Mouse (Mus musculus) left cerebral cortex, adult 9 months (tissue): ENCODE results near the gene Mei4.

Experiments used
- DNase-seq, 2 experiments: peaks; one replicate each; pipeline ENCODE4 v3.0.0; 2022; ENCODE audit warnings: low spot score in 2 of 2

Mei4 gene

DNA sequence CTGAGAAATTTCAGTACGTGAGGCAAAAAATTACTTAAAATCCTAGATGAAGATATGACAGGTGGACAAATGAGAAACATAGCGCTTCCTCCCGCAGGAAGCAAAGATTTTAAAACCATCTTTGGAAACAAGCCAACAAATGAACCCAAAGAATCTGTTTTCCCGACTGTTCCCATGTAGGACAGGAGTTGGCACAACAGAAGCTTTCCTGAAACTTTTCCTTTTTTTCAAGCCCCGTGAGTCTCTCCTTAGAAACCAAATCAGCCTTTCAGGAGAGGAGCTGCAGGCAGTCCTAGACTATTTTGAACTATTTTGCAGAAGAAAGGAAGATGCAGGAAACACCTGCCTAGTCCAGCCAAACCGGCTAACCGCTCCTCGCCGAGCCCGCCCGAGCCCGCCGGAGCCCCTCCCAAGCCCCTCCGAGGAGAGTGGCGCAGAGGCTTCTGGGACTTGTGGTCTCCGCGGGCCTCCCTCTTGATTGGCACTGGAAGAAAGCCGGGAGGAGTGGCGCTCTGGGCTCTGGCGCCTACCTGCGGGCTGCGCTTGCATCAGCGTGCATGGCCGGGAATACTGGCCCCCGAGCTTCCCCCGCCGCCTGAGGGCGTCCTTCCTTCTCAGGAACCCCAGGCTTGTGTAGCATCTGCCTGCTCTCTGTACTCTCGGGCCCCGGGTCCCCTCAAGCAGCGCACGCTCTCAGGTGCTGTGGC is at the start of gene Mei4:
Gene Mei4 (plus strand): TSS at position 490 of the 707 bp plus-strand sequence.
- peak; percentile 65 to 84 for DNase-seq

DNA sequence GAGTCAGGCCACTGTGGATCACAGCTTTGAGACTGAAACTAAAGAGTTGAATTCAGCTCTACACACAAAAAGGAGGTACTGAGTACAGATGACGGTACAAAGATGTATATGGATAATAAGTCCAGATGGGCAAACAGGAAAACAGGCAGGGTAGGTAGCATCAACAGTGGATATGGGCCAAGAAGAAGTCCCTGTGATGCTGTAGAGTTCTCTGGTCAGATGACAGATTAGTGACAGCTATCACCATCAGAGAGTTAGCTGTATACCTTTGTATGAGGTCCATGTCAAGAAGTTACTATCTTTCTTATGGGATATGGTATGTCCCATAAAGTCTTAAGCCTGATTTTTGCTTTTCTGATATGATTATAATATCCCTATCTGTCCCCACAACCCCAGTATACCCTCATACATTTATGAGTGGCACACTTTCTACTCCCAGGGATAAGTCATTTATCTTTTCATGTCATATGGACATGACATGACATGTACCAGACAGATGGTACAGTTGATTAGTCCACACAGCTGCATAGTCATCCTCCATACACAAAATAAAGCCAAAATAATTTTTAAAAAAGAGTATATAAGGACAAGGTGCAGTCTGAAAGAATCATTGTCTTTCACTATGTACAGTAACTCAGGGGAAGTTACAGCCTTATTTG is 43.6 kb upstream of the Mei4 start:
- no peak for DNase-seq

DNA sequence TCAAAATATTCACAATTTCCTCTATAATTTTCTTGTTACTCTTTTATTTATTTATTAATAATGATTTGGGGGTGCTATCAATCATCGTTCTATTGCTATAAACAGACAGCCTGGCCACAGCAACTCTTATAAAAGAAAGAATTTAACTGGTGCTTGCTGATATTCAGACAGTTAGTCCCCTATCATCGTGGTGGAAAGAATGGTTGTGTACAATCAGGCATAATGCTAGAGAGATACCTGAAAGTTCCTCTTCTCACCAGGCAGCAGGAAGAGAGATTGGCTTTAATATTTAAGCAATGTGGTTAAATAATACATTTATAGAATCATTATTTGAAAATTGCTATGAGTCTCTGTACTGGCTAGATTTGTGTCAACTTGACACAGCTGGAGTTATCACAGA is 35.9 kb upstream of the Mei4 start:
- DNase-seq = no peak

DNA sequence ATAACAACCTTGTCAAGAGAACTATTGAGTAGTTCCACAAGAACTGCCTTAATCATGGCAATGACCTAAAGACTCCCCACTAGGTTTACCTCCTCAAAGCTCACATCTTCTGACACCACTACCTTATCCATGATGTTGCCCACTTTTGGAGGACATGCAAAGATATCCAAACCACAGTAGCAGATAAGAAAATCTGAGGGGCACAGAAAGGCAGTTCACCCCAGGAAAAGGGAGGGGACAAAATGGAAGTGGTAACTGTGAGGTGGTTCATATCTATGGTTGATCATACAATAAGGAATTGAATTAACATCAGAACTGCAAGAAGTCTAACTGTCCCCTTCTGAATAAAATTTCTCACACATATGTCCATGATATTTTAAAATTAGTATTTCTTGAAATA is 29.4 kb upstream of the Mei4 start:
- DNase-seq = no peak

DNA sequence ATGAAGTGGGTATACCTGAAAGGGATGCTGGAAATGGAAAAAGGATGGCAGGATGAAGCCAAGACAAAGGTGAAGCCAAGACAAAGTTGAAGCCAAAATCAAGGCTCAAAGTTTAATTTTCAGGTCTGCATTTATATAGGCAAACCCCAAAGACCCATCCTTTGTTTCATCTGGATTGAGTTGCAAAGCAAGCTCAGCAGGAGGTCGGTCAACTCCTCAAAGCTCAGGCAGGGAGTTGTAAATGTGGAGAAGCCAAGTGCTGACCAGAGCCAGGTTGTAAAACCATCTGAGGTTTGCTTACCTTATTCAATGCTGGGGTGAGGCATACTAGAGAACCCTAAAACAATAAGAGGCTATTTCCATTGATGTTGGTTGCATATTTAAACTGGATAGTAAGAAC is 4.6 kb upstream of the Mei4 start:
- DNase-seq = no peak

DNA sequence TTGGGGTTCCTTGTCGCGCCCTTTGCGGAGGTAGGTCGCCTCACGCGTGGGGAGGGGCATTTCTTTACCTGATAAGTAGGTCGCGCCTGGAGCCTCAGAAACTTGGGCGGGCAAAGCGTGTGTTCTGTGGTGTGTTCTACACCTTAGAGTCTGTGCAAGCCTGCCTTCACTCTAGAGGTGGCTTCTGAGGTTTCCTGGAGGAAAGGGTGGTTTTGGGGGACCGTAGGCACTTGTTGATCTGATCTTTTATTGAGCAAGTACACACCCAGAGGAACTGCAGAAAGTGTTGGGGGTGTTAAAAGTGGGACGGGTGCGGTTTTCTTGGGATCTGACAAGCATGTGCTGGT is 391 bp downstream of the Mei4 start:
- peak; percentile 3 to 4 for DNase-seq

DNA sequence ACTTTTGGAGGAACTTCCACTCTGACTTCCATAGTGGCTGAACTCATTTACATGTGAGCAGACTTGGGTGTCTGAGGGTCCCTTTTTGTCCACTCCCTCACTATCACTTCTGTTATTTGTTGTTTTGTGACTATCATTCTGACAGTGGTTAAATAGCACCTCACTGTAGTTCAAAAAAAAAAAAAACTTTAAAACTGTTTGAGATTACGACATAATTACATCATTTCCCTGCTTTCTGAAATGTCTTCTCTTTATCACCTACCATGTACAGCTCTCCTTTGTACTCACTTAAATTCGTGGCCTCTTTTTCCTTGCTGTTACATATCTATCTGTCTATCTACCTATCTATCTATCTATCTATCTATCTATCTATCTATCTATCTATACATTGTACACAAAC is 2.6 kb downstream of the Mei4 start:
- DNase-seq = no peak

DNA sequence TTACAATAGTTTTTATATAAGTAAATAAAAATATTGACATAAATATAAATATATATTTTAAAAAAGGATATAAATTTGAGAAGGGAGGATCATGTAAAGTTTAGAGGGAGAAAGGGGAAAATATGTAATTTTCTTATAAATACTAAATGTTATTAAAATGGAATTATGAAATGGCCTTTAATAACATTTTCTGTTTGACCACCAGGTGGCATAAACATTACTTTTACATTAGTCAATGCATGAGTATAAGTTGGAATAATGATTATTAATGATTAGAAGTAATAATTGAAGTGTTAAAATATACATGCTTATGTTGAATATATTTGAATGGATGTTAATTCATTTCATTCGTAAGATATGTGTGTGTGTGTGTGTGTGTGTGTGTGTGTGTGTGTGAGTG is 58.0 kb downstream of the Mei4 start:
- no peak for DNase-seq

DNA sequence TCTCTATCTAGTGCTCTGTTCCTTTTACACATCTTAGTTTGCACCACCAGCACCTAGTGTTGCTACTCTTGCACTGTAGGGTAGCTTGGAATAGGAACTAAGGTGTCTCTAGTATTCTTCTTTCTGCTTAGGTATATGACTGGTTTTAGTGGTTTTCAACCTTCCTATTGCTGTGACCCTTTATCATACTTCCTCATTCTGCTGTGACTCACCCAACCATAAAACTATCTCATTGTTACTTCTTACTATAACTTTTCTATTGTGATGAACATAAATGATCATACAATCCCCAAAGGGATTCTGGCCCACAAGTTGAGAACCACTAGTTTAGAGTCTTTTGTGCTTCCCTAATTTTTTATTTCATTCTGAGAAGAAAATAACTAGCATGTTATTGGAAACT is 61.3 kb downstream of the Mei4 start:
- DNase-seq = no peak

DNA sequence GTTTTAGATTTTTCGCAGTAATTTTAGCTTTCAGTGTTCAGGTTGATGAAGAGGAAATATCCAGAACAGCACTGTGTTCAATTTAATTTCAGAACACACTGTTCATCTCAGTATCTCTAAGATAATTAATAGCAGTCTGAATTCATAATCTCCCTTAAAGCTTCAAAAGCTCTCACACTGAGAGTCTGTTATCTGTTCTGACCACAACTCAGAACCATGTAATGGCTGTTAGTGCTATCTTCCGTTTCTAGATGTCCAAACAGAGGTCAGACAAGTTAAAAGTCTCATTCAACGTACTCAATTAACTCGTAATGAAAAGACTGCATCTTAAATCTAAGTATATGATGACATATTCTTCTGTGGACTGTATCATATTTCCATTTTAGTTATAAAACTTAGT is 77.1 kb downstream of the Mei4 start:
- no peak for DNase-seq

DNA sequence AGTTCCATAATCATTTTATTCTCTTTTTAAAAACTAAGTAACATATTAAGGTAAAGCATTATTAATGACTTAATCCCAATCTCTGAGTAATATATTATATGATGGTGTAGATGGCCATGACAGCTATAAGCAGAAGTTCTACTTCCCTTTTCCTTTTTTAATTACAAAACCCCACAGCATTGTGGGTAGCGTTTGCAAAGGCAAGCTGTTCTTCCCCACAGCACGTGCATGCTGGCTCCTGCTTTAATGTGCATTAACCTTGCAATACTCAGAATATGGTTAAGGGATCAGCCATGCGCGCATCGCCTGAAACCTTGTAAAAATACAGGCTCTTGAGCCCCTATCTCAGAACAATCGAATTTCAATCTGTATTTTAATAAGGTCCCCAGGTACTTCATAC is 82.2 kb downstream of the Mei4 start:
- no peak for DNase-seq

DNA sequence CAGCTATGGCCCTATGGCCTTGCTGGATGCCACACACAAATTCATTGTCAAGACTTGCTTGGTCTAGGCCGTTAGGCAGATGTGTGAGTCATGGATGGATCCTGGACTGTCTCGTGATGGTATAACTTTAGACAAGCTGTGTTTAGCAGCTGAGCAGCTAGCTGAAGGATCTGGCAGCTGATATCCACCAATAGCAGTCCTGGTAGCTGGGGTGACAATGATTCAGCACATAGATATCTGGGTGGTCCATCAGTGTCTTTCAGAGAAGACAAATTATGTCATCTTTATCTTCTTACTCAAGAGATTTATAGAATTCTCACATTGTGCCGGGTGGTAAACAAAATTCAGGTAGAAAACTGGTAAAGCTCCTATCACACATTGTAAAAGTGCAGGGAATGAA is 93.4 kb downstream of the Mei4 start:
- DNase-seq = no peak

DNA sequence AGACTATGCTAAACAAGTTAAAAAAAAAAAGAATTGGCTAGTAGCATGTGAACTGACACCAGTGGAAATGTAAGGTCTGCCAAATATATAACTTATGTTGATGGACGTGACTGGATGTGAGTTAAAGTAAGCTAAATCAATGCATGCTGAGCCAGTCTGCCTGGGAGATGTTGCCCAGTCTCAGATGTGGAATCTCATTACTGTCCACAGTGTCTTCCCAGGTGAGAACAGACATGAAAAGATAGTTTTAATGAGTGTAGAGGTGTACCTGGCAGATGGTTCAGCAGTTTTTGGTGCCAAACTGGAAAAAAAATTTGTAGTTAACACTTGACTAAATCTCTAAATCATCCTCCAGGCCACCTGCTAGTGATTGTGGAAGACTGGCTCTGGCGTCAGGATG is 94.4 kb downstream of the Mei4 start:
- DNase-seq = peak in 1 of 2 experiments; percentile 35

DNA sequence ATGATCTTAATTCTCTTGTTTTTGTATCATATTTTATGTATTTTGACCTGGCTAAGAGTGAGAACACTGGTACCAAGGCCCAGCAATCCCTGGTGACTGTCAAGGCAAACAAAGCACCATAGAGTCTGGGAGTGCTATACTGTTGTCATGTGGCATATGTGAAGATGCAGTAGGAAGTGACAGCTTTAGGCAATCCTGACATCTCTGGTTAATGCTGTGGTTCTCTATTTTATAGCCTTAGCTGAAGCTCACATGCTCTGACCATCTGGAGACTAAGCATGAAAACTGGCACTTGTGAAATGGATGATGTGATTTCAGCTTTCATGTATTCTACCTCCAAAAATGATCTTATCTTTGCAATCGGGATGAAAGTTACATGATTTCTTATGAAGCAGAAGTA is 103.3 kb downstream of the Mei4 start:
- DNase-seq = peak in 1 of 2 experiments; percentile 5

DNA sequence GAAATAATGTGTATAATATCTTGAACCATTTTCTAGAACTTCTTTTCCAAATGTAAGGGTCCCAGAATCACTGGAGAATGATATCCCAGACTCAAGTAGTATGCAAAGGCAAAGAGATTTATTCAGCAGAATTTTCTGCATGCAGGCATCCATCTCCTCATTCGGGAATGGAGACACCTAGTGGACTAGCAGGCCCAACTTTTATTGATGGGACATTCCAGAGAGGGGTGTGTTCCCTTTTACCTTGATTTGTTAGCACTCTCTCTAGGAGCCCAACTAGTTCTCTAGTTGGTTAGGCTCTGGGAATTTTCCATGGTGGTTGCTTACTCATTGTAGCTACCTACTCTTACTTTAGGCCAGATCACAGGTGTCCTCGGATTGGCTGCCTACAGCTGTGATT is 105.5 kb downstream of the Mei4 start:
- DNase-seq = no peak

DNA sequence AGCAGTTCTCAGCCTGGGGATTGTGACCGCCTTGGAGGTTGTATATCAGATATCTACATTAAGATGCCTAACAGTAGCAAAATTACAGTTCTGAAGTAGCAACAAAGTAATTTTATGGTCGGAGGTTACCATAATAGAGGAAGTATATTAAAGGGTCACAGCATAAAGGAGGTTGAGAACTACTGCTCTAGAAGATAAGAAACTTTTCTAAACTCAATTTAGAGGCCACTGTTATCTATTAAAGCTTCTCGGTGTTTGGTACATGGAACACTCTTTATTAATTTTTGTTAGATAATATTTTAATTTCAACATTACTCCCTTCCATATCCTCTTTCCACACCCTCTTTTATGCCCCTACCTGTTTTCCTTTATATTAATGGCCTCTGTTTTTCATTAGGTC is 119.0 kb downstream of the Mei4 start:
- DNase-seq = no peak

DNA sequence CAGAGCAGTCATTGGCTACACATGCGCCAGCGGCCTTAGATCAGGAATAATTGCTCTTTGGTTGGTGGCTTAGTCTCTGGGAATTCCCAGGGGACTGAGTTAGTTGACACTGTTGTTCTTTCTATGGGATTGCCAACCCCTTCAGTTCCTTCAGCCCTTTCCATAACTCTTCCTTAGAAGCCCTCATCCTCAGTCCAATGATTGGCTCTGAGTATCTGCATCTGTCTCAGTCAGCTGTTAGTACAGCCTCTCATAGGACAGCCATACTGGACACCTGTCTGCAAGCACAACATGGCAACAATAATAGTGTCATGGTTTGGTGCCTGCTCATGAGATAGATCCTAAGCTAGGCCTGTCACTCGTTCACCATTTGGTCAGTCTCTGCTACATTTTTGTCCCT is 149.5 kb downstream of the Mei4 start:
- DNase-seq = no peak

DNA sequence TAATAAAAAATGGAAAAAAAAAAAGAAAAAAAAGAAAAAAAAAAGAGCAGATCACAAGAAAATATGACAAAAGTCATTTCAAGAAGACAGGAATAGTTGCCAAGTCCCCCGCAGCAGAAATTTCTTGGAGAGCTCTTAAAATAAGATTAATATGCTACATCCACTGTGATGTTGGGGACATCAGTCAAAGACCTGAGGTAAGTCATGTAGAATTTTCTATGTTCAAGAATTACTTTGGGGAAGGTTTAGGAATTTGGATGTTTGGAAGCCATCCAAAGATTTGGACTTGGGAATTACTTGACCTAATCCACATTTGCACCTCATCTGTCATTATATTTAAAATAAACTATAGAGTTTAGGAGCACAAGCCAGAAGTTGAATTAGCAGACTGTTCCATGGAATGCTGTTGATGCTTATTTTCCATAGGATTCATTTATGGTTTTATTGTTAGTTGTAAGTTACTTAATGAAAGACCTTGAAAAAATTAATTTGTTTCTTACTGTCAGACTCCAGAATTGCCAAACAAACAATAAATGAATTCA is 179.1 kb downstream of the Mei4 start:
- DNase-seq = no peak

DNA sequence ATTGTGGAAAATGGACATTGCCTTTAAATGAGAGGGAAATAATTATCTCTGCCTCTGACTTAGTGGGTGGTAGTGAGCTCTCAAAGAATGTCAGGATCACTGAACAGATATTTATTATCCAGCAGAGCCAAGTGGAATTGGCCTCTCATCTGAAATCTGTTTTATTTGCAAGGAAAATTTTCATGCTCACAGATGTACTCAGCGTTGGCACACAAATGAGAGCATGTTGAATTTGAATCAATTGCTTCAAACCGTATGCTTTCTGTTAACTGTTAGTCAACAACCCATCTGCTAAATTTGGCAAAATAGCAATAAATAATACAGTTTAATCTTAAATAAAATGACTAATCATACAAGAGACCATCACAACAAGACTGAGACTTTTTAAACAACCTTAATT is 181.0 kb downstream of the Mei4 start:
- no peak for DNase-seq

DNA sequence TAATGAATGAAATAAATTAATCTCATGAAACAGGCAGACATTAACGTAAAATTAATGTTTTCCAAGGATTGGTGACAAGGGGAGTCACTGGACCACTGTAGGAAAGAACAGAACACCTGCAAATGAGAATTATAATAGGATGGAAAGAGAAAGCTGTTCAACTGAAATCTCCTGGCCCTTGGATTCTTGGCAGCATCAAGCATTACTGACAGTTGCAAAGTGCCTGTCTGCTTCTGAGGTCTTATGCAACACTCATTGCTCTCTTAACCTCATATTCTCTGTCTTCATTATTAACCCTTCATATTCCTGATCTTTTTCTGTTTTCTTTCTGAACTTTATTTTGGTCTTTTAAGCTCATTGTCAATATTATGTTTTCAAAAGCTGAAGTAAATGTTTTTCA is 210.4 kb downstream of the Mei4 start:
- DNase-seq = no peak

DNA sequence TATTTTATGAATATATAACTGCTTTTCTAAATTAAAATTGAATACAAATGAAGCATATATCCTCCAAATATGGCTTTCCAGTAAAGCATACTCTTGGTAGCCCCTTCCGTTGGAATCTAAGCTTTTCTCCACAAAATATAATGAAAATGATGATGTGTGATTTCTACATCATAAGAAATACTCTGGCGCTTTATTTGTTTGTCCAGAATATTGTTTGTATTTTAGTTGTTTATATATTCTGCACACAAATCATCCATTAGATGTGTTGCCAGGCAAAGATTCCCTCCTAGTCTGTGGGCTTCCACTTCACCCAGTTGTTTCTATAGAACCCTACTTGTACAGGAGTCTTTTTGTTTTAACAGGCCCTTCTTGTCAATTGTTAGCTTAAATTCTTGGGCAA is 211.8 kb downstream of the Mei4 start:
- no peak for DNase-seq

DNA sequence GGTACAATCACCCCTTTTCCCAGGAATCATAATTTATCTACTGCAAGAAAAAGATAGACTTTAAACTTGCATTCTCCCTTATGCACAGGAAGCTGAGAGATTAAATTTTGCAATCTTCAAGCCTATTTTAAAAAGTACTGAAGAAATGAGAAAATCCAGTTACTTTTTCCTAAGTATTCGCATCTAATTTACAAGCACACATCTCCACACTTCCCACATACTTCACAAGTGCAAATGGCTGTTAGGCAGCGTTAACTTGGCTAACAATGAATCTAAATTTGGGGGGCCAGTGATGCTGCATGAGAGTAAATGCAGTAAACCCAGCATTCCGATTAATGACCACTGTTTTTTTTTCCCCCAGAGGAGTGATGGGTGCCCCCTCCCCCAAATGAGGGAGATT is 232.9 kb downstream of the Mei4 start:
- peak; percentile 3 to 6 for DNase-seq

DNA sequence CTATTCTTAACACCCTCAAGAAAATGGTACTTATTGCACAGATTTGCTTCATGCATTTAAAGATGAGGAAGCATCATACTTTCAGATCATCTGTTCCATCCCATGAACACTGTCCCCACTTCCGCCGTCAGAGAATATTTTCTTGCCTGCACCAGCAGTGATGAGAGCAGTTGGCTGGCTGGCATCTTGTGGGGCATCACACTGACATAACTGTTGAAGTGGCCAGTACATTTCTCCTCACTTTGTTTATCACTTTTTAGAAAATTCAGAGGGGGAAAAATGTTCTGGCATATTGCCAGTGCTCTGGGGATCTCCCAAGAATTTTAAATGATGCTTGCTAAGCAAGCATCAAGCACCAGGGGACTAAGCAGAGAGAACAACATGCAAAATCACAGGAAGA is 251.4 kb downstream of the Mei4 start:
- DNase-seq = no peak

DNA sequence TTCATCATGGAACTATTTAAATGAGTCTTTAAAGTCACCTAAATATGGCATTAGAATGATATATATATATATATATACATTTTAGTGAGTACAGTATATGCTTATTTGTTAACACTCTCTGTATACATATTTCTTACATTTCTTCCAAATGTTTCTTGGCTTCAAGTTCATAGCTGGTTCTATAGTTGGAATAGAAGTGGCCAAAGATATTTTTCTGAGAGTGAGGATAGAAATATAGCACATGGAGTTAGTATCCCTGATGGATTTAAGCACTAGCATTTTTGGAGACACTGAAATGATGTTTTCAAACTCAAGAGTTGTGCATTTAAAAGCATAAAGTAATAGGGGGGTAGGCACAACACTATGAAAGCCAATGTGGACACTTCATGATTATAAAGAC is 272.6 kb downstream of the Mei4 start:
- DNase-seq = no peak
